Mouse (Mus musculus) ovary, postnatal 10 days (tissue): ENCODE data around the gene Gucd1.
"Not testable (repeated sequence)": the region's sequence is repeated elsewhere in the genome, so short reads cannot be mapped to it uniquely, and the experiment has no call there.

Experiments
- DNase-seq: peaks from one replicate; pipeline ENCODE4 v3.0.0; 2022; ENCODE audit warnings: low spot score

Gucd1 gene

GRCm38 (mm10) chr10:75430147-75430537, 87.6 kb downstream of the Gucd1 start:
- no peak for DNase-seq

- DNase-seq: no peak
These were observed 88.1 kb downstream of the Gucd1 start for GRCm38 (mm10) chr10:75429522-75430146.

GRCm38 (mm10) chr10:75429004-75429380, 88.8 kb downstream of the Gucd1 start:
- no peak for DNase-seq

- DNase-seq: no peak
These were observed 89.4 kb downstream of the Gucd1 start for GRCm38 (mm10) chr10:75428049-75429003.

GRCm38 (mm10) chr10:75424498-75424901, 93.3 kb downstream of the Gucd1 start:
- DNase-seq: no peak

GRCm38 (mm10) chr10:75418747-75419146, 99.0 kb downstream of the Gucd1 start:
- DNase-seq: no peak

- DNase-seq: no peak
These were observed 100.3 kb downstream of the Gucd1 start for GRCm38 (mm10) chr10:75417363-75418042.

- no peak for DNase-seq
These were observed 102.8 kb downstream of the Gucd1 start for GRCm38 (mm10) chr10:75414925-75415324.

- no peak for DNase-seq
These were observed 105.4 kb downstream of the Gucd1 start for GRCm38 (mm10) chr10:75412114-75413103.

GRCm38 (mm10) chr10:75411343-75412113, 106.2 kb downstream of the Gucd1 start:
- not testable (repeated sequence) for DNase-seq

GRCm38 (mm10) chr10:75407741-75408140, 110.0 kb downstream of the Gucd1 start:
- DNase-seq: no peak

- DNase-seq: no peak
These were observed 111.0 kb downstream of the Gucd1 start for GRCm38 (mm10) chr10:75406755-75407154.

- DNase-seq: no peak
These were observed 111.9 kb downstream of the Gucd1 start for GRCm38 (mm10) chr10:75405916-75406315.

- no peak for DNase-seq
These were observed 116.8 kb downstream of the Gucd1 start, which contains the start of gene Upb1 for GRCm38 (mm10) chr10:75400958-75401357. Gene Upb1, plus strand, starts transcription at chr10:75401115.

GRCm38 (mm10) chr10:75396966-75397365, 120.8 kb downstream of the Gucd1 start:
- DNase-seq: no peak

GRCm38 (mm10) chr10:75394796-75395195, 123.0 kb downstream of the Gucd1 start:
- DNase-seq: no peak

- no peak for DNase-seq
These were observed 126.9 kb downstream of the Gucd1 start for GRCm38 (mm10) chr10:75390832-75391231.

GRCm38 (mm10) chr10:75390156-75390555, 127.6 kb downstream of the Gucd1 start:
- no peak for DNase-seq

- no peak for DNase-seq
These were observed 139.1 kb downstream of the Gucd1 start for GRCm38 (mm10) chr10:75378688-75379087.

GRCm38 (mm10) chr10:75373655-75374351, 144.0 kb downstream of the Gucd1 start:
- not testable (repeated sequence) for DNase-seq
